Comparison of ENCODE assay signal across 8 mouse cellular contexts in genomic region chr6:97395477-97396350, GRCm38 (mm10).
A peak's percentile ranks its signal among the peaks of the same experiment; 100 is the strongest.
DNase-seq lines count a peak whose midpoint lies in the region; ATAC-seq and TF ChIP-seq lines count a peak whose summit lies in the region.

No protein-coding gene starts in this region.

- H3K36me3 ChIP-seq in hindbrain, embryonic 12.5 days = no peaks in the 10 kb centered on the region
- no peaks in the 10 kb centered on the region for H3K36me3 ChIP-seq in limb, embryonic 15.5 days

- H3K27me3 ChIP-seq in hindbrain, embryonic 12.5 days = no peaks in the 10 kb centered on the region
- H3K27me3 ChIP-seq in limb, embryonic 15.5 days = no peaks in the 10 kb centered on the region

- peak; percentile 31; the same call in 1 of the 2 replicates for ATAC-seq in hindbrain, embryonic 12.5 days (ENCODE audit: low FRiP score)
- ATAC-seq in limb, embryonic 15.5 days (ENCODE audit: insufficient number of reproducible peaks, low FRiP score, low TSS enrichment, low read depth) = no peak
- ATAC-seq in megakaryocyte-erythroid progenitor cell, adult 5-6 weeks (replicated peaks; ENCODE audit: low FRiP score, low TSS enrichment, poor library complexity, severe bottlenecking) = no peak

- H3K9me3 ChIP-seq in hindbrain, embryonic 12.5 days (replicated peaks) = no peaks in the 10 kb centered on the region
- H3K9me3 ChIP-seq in limb, embryonic 15.5 days = no peaks in the 10 kb centered on the region

- TF ChIP-seq POLR2A in brain, embryonic 14.5 days (IDR thresholded peaks at IDR 0.05; ENCODE audit: borderline replicate concordance, extremely low read depth, insufficient read depth, insufficient read length, poor library complexity, severe bottlenecking) = no peak

- DNase-seq in layer of hippocampus, adult 2 months (ENCODE audit: low spot score in 2 of 2) = peak in 1 of 2 experiments; percentile 24
- DNase-seq in layer of hippocampus, postnatal 36 days = no peak
- DNase-seq in brain, embryonic 14.5 days (ENCODE audit: low read depth) = peak; percentile 91
- peak; percentile 50 for DNase-seq in retina, embryonic 14.5 days (ENCODE audit: low spot score)
- no peak for DNase-seq in frontal cortex, postnatal 14 days (ENCODE audit: low spot score in 2 of 2)

- peak overlapping the region; percentile 73 for H3K27ac ChIP-seq in layer of hippocampus, adult 2 months
- H3K27ac ChIP-seq in hindbrain, embryonic 12.5 days = peak overlapping the region; percentile 83
- no peak overlapping the region for H3K27ac ChIP-seq in limb, embryonic 15.5 days

- TF ChIP-seq CTCF in layer of hippocampus, adult 2 months (conservative IDR thresholded peaks at IDR 0.05) = no peak
- TF ChIP-seq CTCF in brain, embryonic 14.5 days (IDR thresholded peaks at IDR 0.05; ENCODE audit: borderline replicate concordance, extremely low read depth, insufficient read depth, insufficient read length) = no peak

- H3K4me1 ChIP-seq in hindbrain, embryonic 12.5 days = peaks cover 43% of the 10 kb centered on the region
- peaks cover 15% of the 10 kb centered on the region for H3K4me1 ChIP-seq in limb, embryonic 15.5 days

- H3K4me2 ChIP-seq in hindbrain, embryonic 12.5 days (replicated peaks) = peak overlapping the region; percentile 21
- H3K4me2 ChIP-seq in limb, embryonic 15.5 days = peak overlapping the region; percentile 2; the same call in 1 of the 2 replicates

- 11% methylated on average over 17 of the region's 17 CpGs for WGBS in hindbrain, embryonic 12.5 days
- 23% methylated on average over 17 of the region's 17 CpGs for WGBS in limb, embryonic 15.5 days

- no peak overlapping the region for H3K9ac ChIP-seq in hindbrain, embryonic 12.5 days
- no peak overlapping the region for H3K9ac ChIP-seq in limb, embryonic 15.5 days

- peak overlapping the region; percentile 13; the same call in 1 of the 2 replicates for H3K4me3 ChIP-seq in layer of hippocampus, adult 2 months
- no peak overlapping the region for H3K4me3 ChIP-seq in hindbrain, embryonic 12.5 days
- no peak overlapping the region for H3K4me3 ChIP-seq in limb, embryonic 15.5 days

Comparison
In these comparisons a context has a peak if more than half of its experiments do, and no peak if none do; other contexts are left out.
1. DNase-seq: peak in brain, embryonic 14.5 days (single experiment) and retina, embryonic 14.5 days (single experiment); none in layer of hippocampus, postnatal 36 days (0 of 2) and frontal cortex, postnatal 14 days (0 of 2).